Mouse (Mus musculus) ES-Bruce4 (cell line): Measurements from ENCODE around the gene Ppcs.

Experiments used
- CTCF ChIP-seq: IDR thresholded peaks from one replicate; pipeline ENCODE4 v1.8.1; 2011; ENCODE audit warnings: low read depth, low read length
- EP300 ChIP-seq: IDR thresholded peaks from 2 replicates; pipeline ENCODE4 v1.6.1; 2011; ENCODE audit warnings: low read depth, low read length; ENCODE audit not compliant: insufficient read depth
- POLR2A ChIP-seq: IDR thresholded peaks from one replicate; pipeline ENCODE4 v1.8.1; 2011; ENCODE audit warnings: low read length; ENCODE audit not compliant: insufficient read depth

DNA sequence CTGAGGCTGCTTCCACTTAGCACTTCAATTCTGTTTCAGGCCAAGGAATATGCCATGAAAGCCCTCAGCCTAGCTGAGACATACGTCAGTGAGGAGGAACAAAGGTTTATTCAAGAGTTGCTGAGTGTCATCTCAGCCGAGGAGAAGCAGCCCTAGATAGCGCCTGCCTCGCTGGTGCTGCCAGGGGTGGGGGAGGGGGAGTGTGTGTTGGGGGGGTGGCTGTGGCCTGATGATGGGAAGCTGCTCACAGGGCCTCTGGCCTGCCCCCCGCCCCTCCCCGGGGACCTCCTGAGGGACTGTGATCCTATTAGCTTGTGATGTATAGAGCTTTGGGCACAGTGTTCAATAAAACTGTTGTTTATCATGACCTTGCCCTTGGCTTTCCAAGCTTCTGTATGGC is 31.3 kb upstream of the Ppcs start:
- TF ChIP-seq CTCF, result no peak
- TF ChIP-seq POLR2A, result no peak
- TF ChIP-seq EP300, result no peak
